ENCODE assay signal across 23 mouse cellular contexts in genomic region chr7:28354113-28354581, GRCm38 (mm10). TPM values are rescaled to one million over a fixed set of nuclear protein-coding genes. Genes with fewer than 3 reads are reported as not detected.
DNase-seq lines count a peak whose midpoint lies in the region; ATAC-seq and TF ChIP-seq lines count a peak whose summit lies in the region.
"Had no signal": no experiment of that assay in that cellular context is flagged by ENCODE, and none has a peak within 500 bp of the region (broad histone marks: within the 10 kb centered on the region; RNA-seq: fewer than 3 reads in every experiment).

No protein-coding gene starts in this region.

- WGBS in hindbrain, embryonic 10.5 days = 87% methylated on average over 3 of the region's 3 CpGs
- WGBS in hindbrain, embryonic 12.5 days = 85% methylated on average over 3 of the region's 3 CpGs
- 69% methylated on average over 3 of the region's 3 CpGs for WGBS in liver, embryonic 15.5 days (ENCODE audit: insufficient replicate concordance)
- WGBS in forebrain, embryonic 13.5 days = 92% methylated on average over 3 of the region's 3 CpGs

- no peak overlapping the region for H3K27ac ChIP-seq in hindbrain, embryonic 10.5 days
- H3K27ac ChIP-seq in hindbrain, embryonic 12.5 days = no peak overlapping the region
- H3K27ac ChIP-seq in MEL (ENCODE audit: control insufficient read depth, low read depth, low read length) = no peak overlapping the region; the same call in 1 of the 2 replicates
- H3K27ac ChIP-seq in liver, embryonic 15.5 days (replicated peaks) = 0 out of 2 replicates have a peak overlapping the region, but pooled peaks have one; percentile 3
- no peak overlapping the region for H3K27ac ChIP-seq in forebrain, embryonic 13.5 days
- H3K27ac ChIP-seq: heart, embryonic 15.5 days; hindbrain, embryonic 13.5 days; kidney, embryonic 15.5 days; neural tube, embryonic 15.5 days had no signal

- no peak for ATAC-seq in hindbrain, embryonic 12.5 days (ENCODE audit: low FRiP score)
- no peak for ATAC-seq in liver, embryonic 15.5 days (ENCODE audit: insufficient read depth)
- no peak for ATAC-seq in forebrain, embryonic 13.5 days
- ATAC-seq: forebrain, postnatal 0 days had no signal

- H3K27me3 ChIP-seq in hindbrain, embryonic 10.5 days (ENCODE audit: insufficient read depth, poor library complexity, severe bottlenecking) = no peaks in the 10 kb centered on the region
- no peaks in the 10 kb centered on the region for H3K27me3 ChIP-seq in hindbrain, embryonic 12.5 days
- no peaks in the 10 kb centered on the region for H3K27me3 ChIP-seq in MEL (ENCODE audit: control insufficient read depth in 1 of 2, insufficient read depth in 2 of 2, low read length in 2 of 2)
- no peaks in the 10 kb centered on the region for H3K27me3 ChIP-seq in liver, embryonic 15.5 days
- H3K27me3 ChIP-seq in forebrain, embryonic 13.5 days = no peaks in the 10 kb centered on the region
- H3K27me3 ChIP-seq: heart, embryonic 15.5 days; hindbrain, embryonic 13.5 days; kidney, embryonic 15.5 days; neural tube, embryonic 15.5 days had no signal

- TF ChIP-seq CTCF in MEL (IDR thresholded peaks at IDR 0.05 in 2 of 3, conservative IDR thresholded peaks at IDR 0.05 in 1 of 3; ENCODE audit: control insufficient read depth in 1 of 3, insufficient read depth in 1 of 3, low read depth in 2 of 3, low read length in 3 of 3, poor library complexity in 1 of 3, severe bottlenecking in 1 of 3) = no peak

- H3K36me3 ChIP-seq in hindbrain, embryonic 10.5 days = peaks cover 48% of the 10 kb centered on the region
- peaks cover 33% of the 10 kb centered on the region for H3K36me3 ChIP-seq in hindbrain, embryonic 12.5 days
- H3K36me3 ChIP-seq in MEL (ENCODE audit: control insufficient read depth in 1 of 2, insufficient read depth in 2 of 2, low read length in 2 of 2) = peaks cover 11 to 24% of the 10 kb centered on the region in 2 experiments
- H3K36me3 ChIP-seq in liver, embryonic 15.5 days (replicated peaks) = peaks cover 33% of the 10 kb centered on the region
- H3K36me3 ChIP-seq in forebrain, embryonic 13.5 days (ENCODE audit: poor library complexity, severe bottlenecking) = peaks cover 36% of the 10 kb centered on the region

- TF ChIP-seq EP300 in MEL (IDR thresholded peaks at IDR 0.05; ENCODE audit: low read depth in 1 of 2, low read length in 2 of 2) = no peak

- H3K4me3 ChIP-seq in hindbrain, embryonic 10.5 days = peak overlapping the region; percentile 11; the same call in 1 of the 2 replicates
- no peak overlapping the region for H3K4me3 ChIP-seq in hindbrain, embryonic 12.5 days
- no peak overlapping the region for H3K4me3 ChIP-seq in MEL (ENCODE audit: control insufficient read depth in 1 of 2, insufficient read depth in 1 of 2, low read depth in 2 of 2, low read length in 2 of 2)
- H3K4me3 ChIP-seq in liver, embryonic 15.5 days (replicated peaks) = no peak overlapping the region
- H3K4me3 ChIP-seq in forebrain, embryonic 13.5 days = no peak overlapping the region
- H3K4me3 ChIP-seq: erythroblast, embryonic 14.5 days; heart, embryonic 15.5 days; hindbrain, embryonic 13.5 days; kidney, embryonic 15.5 days; neural tube, embryonic 15.5 days had no signal

- no peak overlapping the region for H3K4me2 ChIP-seq in hindbrain, embryonic 12.5 days (replicated peaks)
- no peak overlapping the region for H3K4me2 ChIP-seq in liver, embryonic 15.5 days
- H3K4me2 ChIP-seq in forebrain, embryonic 13.5 days = no peak overlapping the region
- H3K4me2 ChIP-seq: heart, embryonic 15.5 days; hindbrain, embryonic 13.5 days; kidney, embryonic 15.5 days; neural tube, embryonic 15.5 days had no signal

- no peak for DNase-seq in hindbrain, embryonic 10.5 days (ENCODE audit: low spot score)
- DNase-seq in A20 (ENCODE audit: low read depth, low spot score) (peak; percentile 22), MEL (ENCODE audit: low read depth, low spot score) (peak; percentile 62)
- no peak for DNase-seq in cerebellum, postnatal 36 days
- DNase-seq: adrenal gland, postnatal 14 days; cerebellum, adult 11 months; cerebellum, adult 9-10 months; forebrain, postnatal 0 days; kidney, adult 18-20 months; kidney, postnatal 25 days; lung, adult 2 months; lung, postnatal 10 days; midbrain, embryonic 14.5 days; retina, postnatal 1 day; right cerebral cortex, postnatal 14 days had no signal

- peaks cover 46% of the 10 kb centered on the region for H3K4me1 ChIP-seq in hindbrain, embryonic 10.5 days (replicated peaks)
- H3K4me1 ChIP-seq in hindbrain, embryonic 12.5 days = peaks cover 37% of the 10 kb centered on the region
- peaks cover 2 to 21% of the 10 kb centered on the region in 2 experiments; a peak in 3 of 4 replicates for H3K4me1 ChIP-seq in MEL (ENCODE audit: control insufficient read depth in 1 of 2, insufficient read depth in 2 of 2, low read length in 2 of 2)
- peaks cover 45% of the 10 kb centered on the region for H3K4me1 ChIP-seq in liver, embryonic 15.5 days (replicated peaks)
- peaks cover 38% of the 10 kb centered on the region for H3K4me1 ChIP-seq in forebrain, embryonic 13.5 days

- TF ChIP-seq RAD21 in MEL (IDR thresholded peaks at IDR 0.05; ENCODE audit: low read depth, low read length) = no peak

- no peaks in the 10 kb centered on the region for H3K9me3 ChIP-seq in hindbrain, embryonic 10.5 days
- H3K9me3 ChIP-seq in hindbrain, embryonic 12.5 days (replicated peaks) = no peaks in the 10 kb centered on the region
- no peaks in the 10 kb centered on the region for H3K9me3 ChIP-seq in MEL (replicated peaks; ENCODE audit: insufficient read depth, low read length)
- H3K9me3 ChIP-seq in liver, embryonic 15.5 days (replicated peaks) = no peaks in the 10 kb centered on the region
- H3K9me3 ChIP-seq in forebrain, embryonic 13.5 days (replicated peaks) = no peaks in the 10 kb centered on the region
- H3K9me3 ChIP-seq: heart, embryonic 15.5 days; hindbrain, embryonic 13.5 days; kidney, embryonic 15.5 days; neural tube, embryonic 15.5 days had no signal

- peak in 1 of 2 experiments; percentile 72; a peak in 2 of 4 replicates for TF ChIP-seq POLR2A in MEL (IDR thresholded peaks at IDR 0.05; ENCODE audit: control insufficient read depth in 1 of 2, insufficient read depth in 1 of 2, low read depth in 1 of 2, low read length in 2 of 2, poor library complexity in 1 of 2)

- no peak overlapping the region for H3K9ac ChIP-seq in hindbrain, embryonic 12.5 days
- H3K9ac ChIP-seq in MEL (ENCODE audit: control insufficient read depth, low read depth, low read length, poor library complexity, severe bottlenecking) = no peak overlapping the region
- H3K9ac ChIP-seq in liver, embryonic 15.5 days = no peak overlapping the region
- H3K9ac ChIP-seq in forebrain, embryonic 13.5 days = no peak overlapping the region
- H3K9ac ChIP-seq: forebrain, postnatal 0 days; heart, embryonic 15.5 days; hindbrain, embryonic 13.5 days; kidney, embryonic 15.5 days; neural tube, embryonic 15.5 days had no signal

- H3K79me2 ChIP-seq in MEL (ENCODE audit: control insufficient read depth, insufficient read depth, low read length, poor library complexity) = peaks cover 20% of the 10 kb centered on the region

RNA-seq across cellular contexts. Expression of gene Rps16, which starts 3.7 kb away (rescaled TPM):
- polyA plus RNA-seq in hindbrain, embryonic 10.5 days (2016; fragmentation: Nextera tagmentation; extraction: Ambion mirVana) = 777 and 925 TPM in 2 replicates
- polyA plus RNA-seq in hindbrain, embryonic 12.5 days (2016; fragmentation: Nextera tagmentation; extraction: Ambion mirVana) = 514 and 573 TPM in 2 replicates
- 2,133 and 2,343 TPM in 2 replicates for total RNA-seq in MEL (2012; rRNA removed)
- 1,000 to 10,000 TPM; 1,661 to 1,740 TPM for polyA plus RNA-seq in MEL (2012; ENCODE audit: insufficient read depth in 1 of 2, insufficient read length in 2 of 2, low read depth in 1 of 2, low replicate concordance in 2 of 2, missing spikeins in 1 of 2)
- 540 and 619 TPM in 2 replicates for polyA plus RNA-seq in liver, embryonic 15.5 days (2015; fragmentation: Nextera tagmentation; extraction: Ambion mirVana)
- 644 and 704 TPM in 2 replicates for polyA plus RNA-seq in forebrain, embryonic 13.5 days (2015; fragmentation: Nextera tagmentation; extraction: Ambion mirVana)

RNA-seq across cellular contexts. Expression of gene Supt5, which starts 15.6 kb away (rescaled TPM):
- polyA plus RNA-seq in hindbrain, embryonic 10.5 days (2016; fragmentation: Nextera tagmentation; extraction: Ambion mirVana) = 107 and 118 TPM in 2 replicates
- polyA plus RNA-seq in hindbrain, embryonic 12.5 days (2016; fragmentation: Nextera tagmentation; extraction: Ambion mirVana) = 105 and 112 TPM in 2 replicates
- total RNA-seq in MEL (2012; rRNA removed) = 63.3 and 66.0 TPM in 2 replicates
- polyA plus RNA-seq in MEL (2012; ENCODE audit: insufficient read depth in 1 of 2, insufficient read length in 2 of 2, low read depth in 1 of 2, low replicate concordance in 2 of 2, missing spikeins in 1 of 2) = 100 to 1,000 TPM; 156 to 448 TPM
- polyA plus RNA-seq in liver, embryonic 15.5 days (2015; fragmentation: Nextera tagmentation; extraction: Ambion mirVana) = 29.9 and 35.3 TPM in 2 replicates
- 93.4 and 102 TPM in 2 replicates for polyA plus RNA-seq in forebrain, embryonic 13.5 days (2015; fragmentation: Nextera tagmentation; extraction: Ambion mirVana)

RNA-seq across cellular contexts. Expression of gene Plekhg2, which starts 18.3 kb away (rescaled TPM):
- 82.4 and 93.0 TPM in 2 replicates for polyA plus RNA-seq in hindbrain, embryonic 10.5 days (2016; fragmentation: Nextera tagmentation; extraction: Ambion mirVana)
- 71.7 and 74.9 TPM in 2 replicates for polyA plus RNA-seq in hindbrain, embryonic 12.5 days (2016; fragmentation: Nextera tagmentation; extraction: Ambion mirVana)
- 1.1 and 1.8 TPM in 2 replicates for total RNA-seq in MEL (2012; rRNA removed)
- 1 to 10 TPM in 1 of 2 experiments, not detected in 1; 9.2 TPM for polyA plus RNA-seq in MEL (2012; ENCODE audit: insufficient read depth in 1 of 2, insufficient read length in 2 of 2, low read depth in 1 of 2, low replicate concordance in 2 of 2, missing spikeins in 1 of 2)
- polyA plus RNA-seq in liver, embryonic 15.5 days (2015; fragmentation: Nextera tagmentation; extraction: Ambion mirVana) = 4.5 and 5.1 TPM in 2 replicates
- 43.1 and 50.0 TPM in 2 replicates for polyA plus RNA-seq in forebrain, embryonic 13.5 days (2015; fragmentation: Nextera tagmentation; extraction: Ambion mirVana)

RNA-seq across cellular contexts. Expression of gene Zfp36, which starts 25.9 kb away (rescaled TPM):
- 5.3 and 5.8 TPM in 2 replicates for polyA plus RNA-seq in hindbrain, embryonic 10.5 days (2016; fragmentation: Nextera tagmentation; extraction: Ambion mirVana)
- 6.3 and 7.3 TPM in 2 replicates for polyA plus RNA-seq in hindbrain, embryonic 12.5 days (2016; fragmentation: Nextera tagmentation; extraction: Ambion mirVana)
- 0.50 and 0.65 TPM in 2 replicates for total RNA-seq in MEL (2012; rRNA removed)
- polyA plus RNA-seq in MEL (2012; ENCODE audit: insufficient read depth in 1 of 2, insufficient read length in 2 of 2, low read depth in 1 of 2, low replicate concordance in 2 of 2, missing spikeins in 1 of 2) = 1 to 10 TPM in 1 of 2 experiments, not detected in 1; 2.8 TPM
- 8.3 and 8.8 TPM in 2 replicates for polyA plus RNA-seq in liver, embryonic 15.5 days (2015; fragmentation: Nextera tagmentation; extraction: Ambion mirVana)
- polyA plus RNA-seq in forebrain, embryonic 13.5 days (2015; fragmentation: Nextera tagmentation; extraction: Ambion mirVana) = 4.5 and 4.8 TPM in 2 replicates

RNA-seq across cellular contexts. Expression of gene Med29, which starts 38.4 kb away (rescaled TPM):
- polyA plus RNA-seq in hindbrain, embryonic 10.5 days (2016; fragmentation: Nextera tagmentation; extraction: Ambion mirVana) = 62.9 and 65.0 TPM in 2 replicates
- 39.6 and 42.2 TPM in 2 replicates for polyA plus RNA-seq in hindbrain, embryonic 12.5 days (2016; fragmentation: Nextera tagmentation; extraction: Ambion mirVana)
- total RNA-seq in MEL (2012; rRNA removed) = 23.7 and 31.1 TPM in 2 replicates
- polyA plus RNA-seq in MEL (2012; ENCODE audit: insufficient read depth in 1 of 2, insufficient read length in 2 of 2, low read depth in 1 of 2, low replicate concordance in 2 of 2, missing spikeins in 1 of 2) = 10 to 100 TPM in 1 of 2 experiments, not detected in 1; 39.6 TPM
- 23.9 and 25.6 TPM in 2 replicates for polyA plus RNA-seq in liver, embryonic 15.5 days (2015; fragmentation: Nextera tagmentation; extraction: Ambion mirVana)
- 49.3 and 51.5 TPM in 2 replicates for polyA plus RNA-seq in forebrain, embryonic 13.5 days (2015; fragmentation: Nextera tagmentation; extraction: Ambion mirVana)

Comparison
In these comparisons a context has a peak if more than half of its experiments do, and no peak if none do; other contexts are left out.
1. DNase-seq: peak in A20 (single experiment) and MEL (single experiment); none in hindbrain, embryonic 10.5 days (single experiment) and cerebellum, postnatal 36 days (0 of 2).